Mouse (Mus musculus) liver, adult 2 months (tissue): ENCODE measurements around the gene Fbxw11.

Source experiments
- CTCF ChIP-seq: fragments of 200-500 bp; IDR thresholded peaks from 2 replicates; pipeline ENCODE4 v1.5.1; 2011; ENCODE audit warnings: low read depth, low read length, control low read depth
- POLR2A ChIP-seq: fragments of 200-500 bp; IDR thresholded peaks from 2 replicates; pipeline ENCODE4 v1.6.1; 2011; ENCODE audit warnings: low read length, control low read depth; ENCODE audit not compliant: insufficient read depth; ENCODE audit errors: extremely low read depth

- TF ChIP-seq CTCF (no peak), POLR2A (no peak)
Measured at GRCm38 (mm10) chr11:32644010-32644409, 1.5 kb downstream of the Fbxw11 start.
